Mouse (Mus musculus): ENCODE results near the gene Pfn3. TPM values are rescaled to one million over a fixed set of nuclear protein-coding genes. Genes with fewer than 3 reads are reported as not detected.

Gene Pfn3
- polyA plus RNA-seq, 1 experiment from 2014 or later: 1.5 TPM

DNA sequence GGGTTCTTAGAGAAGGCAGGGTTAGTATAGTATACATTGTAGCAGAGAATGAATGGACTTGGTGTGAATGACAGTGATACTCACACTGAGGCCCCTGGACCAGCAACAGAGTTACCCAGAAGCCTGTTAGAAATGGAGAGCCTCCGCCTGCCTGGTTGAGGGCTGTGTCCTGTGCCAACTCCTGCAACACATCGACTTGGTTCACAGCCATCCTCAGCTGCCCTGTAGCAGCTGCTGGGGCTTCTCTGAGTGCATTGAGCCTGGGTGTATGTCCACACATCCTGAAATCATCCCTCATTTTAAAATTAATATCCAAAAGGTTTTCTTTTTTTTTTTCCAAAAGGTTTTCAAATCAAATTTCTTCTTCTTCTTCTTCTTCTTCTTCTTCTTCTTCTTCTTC is 39.2 kb downstream of the Pfn3 start:
- DNase-seq (ENCODE audit: low spot score) (no peak), ATAC-seq (ENCODE audit: low FRiP score) (no peak)
- no peak overlapping the region for H3K4me2 ChIP-seq (replicated peaks)
- H3K27me3 ChIP-seq (ENCODE audit: control insufficient read depth, insufficient read depth, low read length): peaks cover 38% of the 10 kb centered on the region
- H3K4me1 ChIP-seq (replicated peaks; ENCODE audit: control insufficient read depth, insufficient read depth, low read length): no peaks in the 10 kb centered on the region
- 72% methylated on average over 2 of the region's 2 CpGs for WGBS
- no peaks in the 10 kb centered on the region for H3K9me3 ChIP-seq (ENCODE audit: control insufficient read depth, low read length)
- no peaks in the 10 kb centered on the region for H3K36me3 ChIP-seq (replicated peaks; ENCODE audit: control insufficient read depth, insufficient read depth)
- no peak overlapping the region for H3K27ac ChIP-seq
- no peak overlapping the region for H3K4me3 ChIP-seq (replicated peaks; ENCODE audit: low read length)
- H3K9ac ChIP-seq: no peak overlapping the region

GRCm38 (mm10) chr13:55374206-55374924 is 40.7 kb downstream of the Pfn3 start:
- Histone ChIP-seq H3K9me3 (ENCODE audit: control insufficient read depth, low read length) (no peaks in the 10 kb centered on the region), H3K4me3 (replicated peaks; ENCODE audit: low read length) (no peak overlapping the region), H3K4me1 (replicated peaks; ENCODE audit: control insufficient read depth, insufficient read depth, low read length) (no peaks in the 10 kb centered on the region), H3K4me2 (replicated peaks) (no peak overlapping the region), H3K9ac (no peak overlapping the region), H3K36me3 (replicated peaks; ENCODE audit: control insufficient read depth, insufficient read depth) (no peaks in the 10 kb centered on the region), H3K27ac (no peak overlapping the region), H3K27me3 (ENCODE audit: control insufficient read depth, insufficient read depth, low read length) (peaks cover 22% of the 10 kb centered on the region)
- DNase-seq (ENCODE audit: low spot score) (no peak), ATAC-seq (ENCODE audit: low FRiP score) (no peak)
- WGBS: 62% methylated on average over 6 of the region's 6 CpGs

DNA sequence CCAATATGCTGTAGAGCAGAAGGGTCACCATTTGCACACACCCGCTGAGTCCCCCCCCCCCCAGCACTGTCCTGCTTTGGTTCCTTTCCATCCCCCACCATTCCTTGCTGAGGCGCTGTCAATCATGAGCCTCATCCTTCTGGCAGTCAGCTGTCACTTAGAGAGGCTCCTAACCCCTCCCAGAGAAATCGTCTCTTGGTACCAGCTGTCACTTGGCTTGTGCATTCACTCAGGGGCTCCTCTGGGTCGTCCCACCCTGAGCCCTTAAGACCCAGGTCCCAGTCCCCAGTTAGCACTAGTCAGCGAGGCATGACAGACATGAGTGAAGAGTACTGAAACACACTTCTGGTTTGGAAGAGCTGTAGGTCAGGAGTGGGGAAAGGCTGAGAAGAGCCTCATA is 43.3 kb downstream of the Pfn3 start:
- 47% methylated on average over 5 of the region's 5 CpGs for WGBS
- DNase-seq (ENCODE audit: low spot score): no peak

DNA sequence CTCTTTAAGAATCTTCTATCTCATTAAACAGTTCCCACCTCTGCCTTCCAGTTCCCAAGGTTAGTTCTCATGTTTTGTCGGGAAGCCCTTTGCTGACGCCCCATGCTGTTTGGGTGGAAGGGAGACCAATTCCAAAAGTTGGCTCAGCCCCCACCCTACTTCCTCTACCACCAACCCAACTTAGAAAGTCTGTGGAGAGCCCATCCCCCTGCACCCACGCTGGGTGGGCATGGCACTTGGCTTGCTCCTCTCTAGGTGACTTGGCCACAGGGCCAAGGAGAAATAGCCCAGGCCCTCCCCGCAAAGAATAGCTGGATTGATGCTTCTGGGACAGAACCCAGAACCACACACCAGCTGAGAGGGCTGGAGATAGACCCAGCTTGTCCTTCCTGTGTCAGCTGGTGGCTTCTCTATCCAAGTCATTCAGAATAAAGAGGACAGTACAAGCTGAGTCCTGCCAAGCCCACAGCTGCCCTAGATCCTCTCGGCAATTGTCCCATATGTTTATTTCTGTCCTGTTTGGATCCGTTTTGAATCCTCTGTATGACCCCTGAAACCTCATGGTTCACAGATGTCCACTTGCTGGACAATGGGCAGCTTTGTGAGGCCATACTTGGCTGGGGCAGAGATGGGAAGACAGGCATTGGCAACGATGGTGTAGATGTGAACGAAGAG is 43.9 kb downstream of the Pfn3 start:
- no peak for ATAC-seq (ENCODE audit: low FRiP score)
- H3K4me2 ChIP-seq (replicated peaks): no peak overlapping the region
- no peaks in the 10 kb centered on the region for H3K4me1 ChIP-seq (replicated peaks; ENCODE audit: control insufficient read depth, insufficient read depth, low read length)
- 71% methylated on average over 8 of the region's 8 CpGs for WGBS
- no peak overlapping the region for H3K4me3 ChIP-seq (replicated peaks; ENCODE audit: low read length)
- H3K9me3 ChIP-seq (ENCODE audit: control insufficient read depth, low read length): no peaks in the 10 kb centered on the region
- H3K9ac ChIP-seq: no peak overlapping the region
- H3K36me3 ChIP-seq (replicated peaks; ENCODE audit: control insufficient read depth, insufficient read depth): no peaks in the 10 kb centered on the region
- DNase-seq (ENCODE audit: low spot score): no peak
- H3K27me3 ChIP-seq (ENCODE audit: control insufficient read depth, insufficient read depth, low read length): no peaks in the 10 kb centered on the region
- H3K27ac ChIP-seq: no peak overlapping the region

More for the DNA sequence above, 43.3 kb downstream of the Pfn3 start:
- Histone ChIP-seq H3K4me1 (replicated peaks; ENCODE audit: control insufficient read depth, insufficient read depth, low read length) (no peaks in the 10 kb centered on the region), H3K36me3 (replicated peaks; ENCODE audit: control insufficient read depth, insufficient read depth) (no peaks in the 10 kb centered on the region), H3K27me3 (ENCODE audit: control insufficient read depth, insufficient read depth, low read length) (no peaks in the 10 kb centered on the region), H3K9ac (no peak overlapping the region), H3K4me2 (replicated peaks) (no peak overlapping the region), H3K27ac (no peak overlapping the region), H3K4me3 (replicated peaks; ENCODE audit: low read length) (no peak overlapping the region), H3K9me3 (ENCODE audit: control insufficient read depth, low read length) (no peaks in the 10 kb centered on the region)
- no peak for ATAC-seq (ENCODE audit: low FRiP score)

- no peaks in the 10 kb centered on the region for H3K4me1 ChIP-seq (replicated peaks; ENCODE audit: control insufficient read depth, insufficient read depth, low read length)
- no peak overlapping the region for H3K27ac ChIP-seq
- H3K27me3 ChIP-seq (ENCODE audit: control insufficient read depth, insufficient read depth, low read length): no peaks in the 10 kb centered on the region
- H3K4me3 ChIP-seq (replicated peaks; ENCODE audit: low read length): no peak overlapping the region
- no peak overlapping the region for H3K4me2 ChIP-seq (replicated peaks)
- 59% methylated on average over 3 of the region's 3 CpGs for WGBS
- H3K36me3 ChIP-seq (replicated peaks; ENCODE audit: control insufficient read depth, insufficient read depth): no peaks in the 10 kb centered on the region
- H3K9me3 ChIP-seq (ENCODE audit: control insufficient read depth, low read length): no peaks in the 10 kb centered on the region
- H3K9ac ChIP-seq: no peak overlapping the region
- DNase-seq (ENCODE audit: low spot score) (no peak), ATAC-seq (ENCODE audit: low FRiP score) (no peak)
These were observed 44.8 kb downstream of the Pfn3 start for GRCm38 (mm10) chr13:55370234-55370633.

DNA sequence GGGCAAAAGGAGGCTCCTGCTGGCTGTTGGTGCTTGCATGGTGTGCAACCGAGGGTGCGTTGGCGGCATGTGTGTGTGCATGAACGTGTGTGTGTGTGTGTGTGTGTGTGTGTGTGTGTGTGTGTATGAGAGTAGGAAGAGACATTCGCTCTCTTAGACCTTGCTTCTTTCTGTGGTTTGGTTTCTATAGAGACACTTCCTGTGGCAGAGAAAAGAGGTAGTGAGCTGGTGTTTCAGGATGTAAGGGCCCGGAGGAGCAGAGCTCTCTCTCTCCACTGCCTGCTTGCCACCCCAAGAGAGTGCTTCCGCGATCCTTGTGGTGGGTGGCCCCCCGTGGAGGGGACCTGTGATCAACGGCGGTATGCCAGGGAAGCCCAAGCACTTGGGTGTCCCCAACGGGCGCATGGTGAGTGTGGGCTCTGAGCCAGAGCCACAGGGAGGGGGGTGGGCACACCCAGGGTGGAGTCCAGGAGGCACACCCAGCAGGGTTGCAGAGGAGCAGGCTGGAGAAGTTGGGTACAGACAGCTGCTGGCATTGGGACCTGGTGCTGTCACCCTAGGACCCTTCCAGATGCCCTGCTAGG is 45.4 kb downstream of the Pfn3 start, which contains the start of gene Rgs14:
TSS of gene Rgs14 (plus strand) at position 202 of the 584 bp plus-strand sequence.
- no peak for ATAC-seq (ENCODE audit: low FRiP score)
- Histone ChIP-seq H3K9ac (no peak within 1 kb of the TSS), H3K4me2 (replicated peaks) (no peak within 1 kb of the TSS)

DNA sequence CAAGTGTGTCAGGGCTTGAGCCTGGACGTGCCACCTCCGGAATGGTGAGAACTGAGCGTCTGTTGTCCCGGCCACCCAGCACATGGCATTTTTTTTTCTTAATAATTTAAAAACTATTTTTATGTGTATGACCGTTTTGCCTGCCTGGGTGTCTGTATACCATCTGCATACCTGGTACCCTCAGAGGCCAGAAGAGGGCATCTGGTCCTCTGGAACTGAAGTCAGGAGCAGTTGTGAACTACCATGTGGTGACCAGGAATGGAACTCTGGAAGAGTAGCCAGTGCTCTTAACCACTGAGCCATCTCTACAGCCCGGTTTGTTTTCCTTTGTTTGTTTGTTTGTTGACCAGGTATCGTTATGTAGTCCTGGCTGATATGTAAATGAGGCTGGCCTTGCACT is 46.6 kb downstream of the Pfn3 start:
- H3K27ac ChIP-seq: no peak overlapping the region
- no peak overlapping the region for H3K9ac ChIP-seq
- H3K9me3 ChIP-seq (ENCODE audit: control insufficient read depth, low read length): no peaks in the 10 kb centered on the region
- DNase-seq (ENCODE audit: low spot score) (no peak), ATAC-seq (ENCODE audit: low FRiP score) (no peak)
- WGBS: 83% methylated on average over 7 of the region's 7 CpGs
- no peak overlapping the region for H3K4me2 ChIP-seq (replicated peaks)
- no peaks in the 10 kb centered on the region for H3K36me3 ChIP-seq (replicated peaks; ENCODE audit: control insufficient read depth, insufficient read depth)
- no peaks in the 10 kb centered on the region for H3K27me3 ChIP-seq (ENCODE audit: control insufficient read depth, insufficient read depth, low read length)
- no peak overlapping the region for H3K4me3 ChIP-seq (replicated peaks; ENCODE audit: low read length)
- H3K4me1 ChIP-seq (replicated peaks; ENCODE audit: control insufficient read depth, insufficient read depth, low read length): no peaks in the 10 kb centered on the region

More for the DNA sequence above, 45.4 kb downstream of the Pfn3 start, which contains the start of gene Rgs14:
- H3K27me3 ChIP-seq (ENCODE audit: control insufficient read depth, insufficient read depth, low read length): no peaks in the 10 kb centered on the region
- DNase-seq (ENCODE audit: low spot score): no peak
- H3K9me3 ChIP-seq (ENCODE audit: control insufficient read depth, low read length): no peaks in the 10 kb centered on the region
- H3K27ac ChIP-seq: no peak within 1 kb of the TSS
- H3K36me3 ChIP-seq (replicated peaks; ENCODE audit: control insufficient read depth, insufficient read depth): no peaks in the 10 kb centered on the region
- no peaks in the 10 kb centered on the region for H3K4me1 ChIP-seq (replicated peaks; ENCODE audit: control insufficient read depth, insufficient read depth, low read length)
- 60% methylated on average over 13 of the region's 13 CpGs for WGBS
- H3K4me3 ChIP-seq (replicated peaks; ENCODE audit: low read length): no peak within 1 kb of the TSS

Small RNA genes within 50 kb of the gene (microRNA-seq; reads per million reads assigned to microRNA genes)
- 0.48 reads per million for gene Mir6943

Other genes starting within 250 kb of the Pfn3 start
- 53.9 and 70.7 TPM in 2 replicates for gene Nsd1, start 205.4 kb downstream of the Pfn3 start, polyA plus RNA-seq (2014; fragmentation: Nextera tagmentation; extraction: Ambion mirVana)
- 347 and 348 TPM in 2 replicates for gene Prelid1, start 94.7 kb downstream of the Pfn3 start, polyA plus RNA-seq (2014; fragmentation: Nextera tagmentation; extraction: Ambion mirVana)
- gene Rab24, start 93.3 kb downstream of the Pfn3 start, polyA plus RNA-seq (2014; fragmentation: Nextera tagmentation; extraction: Ambion mirVana): 92.6 and 95.8 TPM in 2 replicates
- 8.4 and 8.7 TPM in 2 replicates for gene Mxd3, start 85.4 kb downstream of the Pfn3 start, polyA plus RNA-seq (2014; fragmentation: Nextera tagmentation; extraction: Ambion mirVana)
- 44.8 and 49.2 TPM in 2 replicates for gene Lman2, start 52.4 kb downstream of the Pfn3 start, polyA plus RNA-seq (2014; fragmentation: Nextera tagmentation; extraction: Ambion mirVana)
- gene Rgs14, start 45.5 kb downstream of the Pfn3 start, polyA plus RNA-seq (2014; fragmentation: Nextera tagmentation; extraction: Ambion mirVana): 0.40 and 0.72 TPM in 2 replicates
- 0.14 TPM in 1 of 2 replicates, not detected in the other for gene Slc34a1, start 17.0 kb downstream of the Pfn3 start, polyA plus RNA-seq (2014; fragmentation: Nextera tagmentation; extraction: Ambion mirVana)
- 0.09 and 0.34 TPM in 2 replicates for gene F12, start 11.6 kb upstream of the Pfn3 start, polyA plus RNA-seq (2014; fragmentation: Nextera tagmentation; extraction: Ambion mirVana)
- gene Grk6, start 29.8 kb upstream of the Pfn3 start, polyA plus RNA-seq (2014; fragmentation: Nextera tagmentation; extraction: Ambion mirVana): 41.9 and 42.7 TPM in 2 replicates
- 6.3 and 8.9 TPM in 2 replicates for gene Prr7, start 49.0 kb upstream of the Pfn3 start, polyA plus RNA-seq (2014; fragmentation: Nextera tagmentation; extraction: Ambion mirVana)
- 406 and 416 TPM in 2 replicates for gene Dbn1, start 72.9 kb upstream of the Pfn3 start, polyA plus RNA-seq (2014; fragmentation: Nextera tagmentation; extraction: Ambion mirVana)
- gene Pdlim7, start 98.4 kb upstream of the Pfn3 start, polyA plus RNA-seq (2014; fragmentation: Nextera tagmentation; extraction: Ambion mirVana): 139 and 141 TPM in 2 replicates
- 3.8 and 5.7 TPM in 2 replicates for gene Dok3, start 114.1 kb upstream of the Pfn3 start, polyA plus RNA-seq (2014; fragmentation: Nextera tagmentation; extraction: Ambion mirVana)
- 49.5 and 51.1 TPM in 2 replicates for gene Ddx41, start 121.4 kb upstream of the Pfn3 start, polyA plus RNA-seq (2014; fragmentation: Nextera tagmentation; extraction: Ambion mirVana)
- gene Fam193b, start 155.9 kb upstream of the Pfn3 start, polyA plus RNA-seq (2014; fragmentation: Nextera tagmentation; extraction: Ambion mirVana): 41.4 and 47.4 TPM in 2 replicates
- 45.7 and 53.6 TPM in 2 replicates for gene Tmed9, start 158.5 kb upstream of the Pfn3 start, polyA plus RNA-seq (2014; fragmentation: Nextera tagmentation; extraction: Ambion mirVana)
- 18.3 and 25.3 TPM in 2 replicates for gene B4galt7, start 184.7 kb upstream of the Pfn3 start, polyA plus RNA-seq (2014; fragmentation: Nextera tagmentation; extraction: Ambion mirVana)
- gene Caml, start 207.8 kb upstream of the Pfn3 start, polyA plus RNA-seq (2014; fragmentation: Nextera tagmentation; extraction: Ambion mirVana): 105 and 107 TPM in 2 replicates
- 24.8 and 25.6 TPM in 2 replicates for gene Ddx46, start 219.8 kb upstream of the Pfn3 start, polyA plus RNA-seq (2014; fragmentation: Nextera tagmentation; extraction: Ambion mirVana)